In the genomic region with DNA sequence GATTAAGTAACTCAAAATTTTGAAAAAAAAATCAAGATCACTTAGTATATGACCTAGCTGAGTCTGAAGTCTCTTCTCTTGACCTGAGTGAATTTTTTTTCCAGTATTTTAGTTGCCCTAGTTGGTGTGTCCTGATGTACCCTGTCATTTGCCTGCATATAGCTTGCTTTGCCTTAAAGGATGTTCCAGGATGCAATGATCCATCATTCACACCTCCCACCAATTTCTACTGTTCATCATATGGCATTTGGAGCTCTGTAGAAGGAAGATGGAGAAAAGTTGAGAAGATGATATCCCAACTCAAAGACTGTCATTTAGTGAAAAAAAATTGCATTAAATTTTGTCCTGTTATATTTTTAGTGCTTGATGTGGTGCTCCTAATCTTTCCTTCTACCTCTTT, we compare ENCODE assay signal across 23 mouse cellular contexts.
DNase-seq lines count a peak whose midpoint lies in the region; ATAC-seq lines count a peak whose summit lies in the region.
"Had no signal": no experiment of that assay in that cellular context is flagged by ENCODE, and none has a peak within 500 bp of the region (broad histone marks: within the 10 kb centered on the region; RNA-seq: fewer than 3 reads in every experiment).

No protein-coding gene starts in this region.

- ATAC-seq in frontal cortex, adult (ENCODE audit: low TSS enrichment): peak; percentile 97
- no peak for ATAC-seq in hindbrain, embryonic 14.5 days (ENCODE audit: low FRiP score)
- ATAC-seq: activated CD4-positive, CD25-positive, alpha-beta regulatory T cell, adult 4 months; CD4-positive, CD25-positive, alpha-beta regulatory T cell, adult 4 months; Patski had no signal

- H3K27ac ChIP-seq in hindbrain, embryonic 14.5 days: no peak overlapping the region

- H3K36me3 ChIP-seq in hindbrain, embryonic 14.5 days (replicated peaks; ENCODE audit: control insufficient read depth, insufficient read depth): no peaks in the 10 kb centered on the region
- H3K36me3 ChIP-seq: G1E had no signal

- no peak overlapping the region for H3K4me3 ChIP-seq in hindbrain, embryonic 14.5 days (replicated peaks; ENCODE audit: low read length)

- no peaks in the 10 kb centered on the region for H3K9me3 ChIP-seq in hindbrain, embryonic 14.5 days (ENCODE audit: control insufficient read depth, low read length)
- H3K9me3 ChIP-seq: G1E had no signal

- H3K9ac ChIP-seq in hindbrain, embryonic 14.5 days: no peak overlapping the region

- H3K4me2 ChIP-seq in hindbrain, embryonic 14.5 days (replicated peaks): no peak overlapping the region

- no peaks in the 10 kb centered on the region for H3K4me1 ChIP-seq in hindbrain, embryonic 14.5 days (replicated peaks; ENCODE audit: control insufficient read depth, insufficient read depth, low read length)

- no peaks in the 10 kb centered on the region for H3K27me3 ChIP-seq in hindbrain, embryonic 14.5 days (ENCODE audit: control insufficient read depth, insufficient read depth, low read length)
- H3K27me3 ChIP-seq: CH12.LX had no signal

- DNase-seq in frontal cortex, postnatal 14 days (ENCODE audit: low spot score in 2 of 2): no peak
- peak; percentile 23 for DNase-seq in right cerebral cortex, adult 18-20 months
- DNase-seq in right cerebral cortex, postnatal 4 days: no peak
- DNase-seq in brain, adult 2 months (ENCODE audit: low read depth, low spot score): peak; percentile 61
- DNase-seq in telencephalon, adult 2 months (ENCODE audit: low read depth, low spot score): peak; percentile 45
- no peak for DNase-seq in hindbrain, embryonic 14.5 days (ENCODE audit: low spot score)
- DNase-seq in layer of hippocampus, adult 9-11 months: no peak
- DNase-seq: adrenal gland, adult 2 months; adrenal gland, adult 8-10 months; adrenal gland, postnatal 10 days; adrenal gland, postnatal 14 days; adrenal gland, postnatal 25 days; adrenal gland, postnatal 36 days; B cell, adult 2 months; cerebellum, adult 11 months; cerebellum, adult 11-12 months; cerebellum, adult 18-20 months had no signal

Comparison
In these comparisons a context has a peak if more than half of its experiments do, and no peak if none do; other contexts are left out.
1. DNase-seq: peak in right cerebral cortex, adult 18-20 months (single experiment), brain, adult 2 months (single experiment) and telencephalon, adult 2 months (single experiment); none in frontal cortex, postnatal 14 days (0 of 2), right cerebral cortex, postnatal 4 days (single experiment), hindbrain, embryonic 14.5 days (single experiment) and layer of hippocampus, adult 9-11 months (single experiment).